Mouse (Mus musculus): ENCODE results near the gene Cenpf. TPM values are rescaled to one million over a fixed set of nuclear protein-coding genes. Genes with fewer than 3 reads are reported as not detected.
A peak's percentile ranks its signal among the peaks of the same experiment; 100 is the strongest.

The Cenpf gene
- polyA plus RNA-seq, 2 experiments: 12.0 to 43.2 TPM

GRCm38 (mm10) chr1:189665966-189666365, 21.9 kb downstream of the Cenpf start:
- Histone ChIP-seq H3K9me3 (ENCODE audit: control insufficient read depth, low read length) (no peaks in the 10 kb centered on the region), H3K4me1 (replicated peaks; ENCODE audit: control insufficient read depth in 2 of 2, insufficient read depth in 2 of 2, low read length in 1 of 2) (no peaks in the 10 kb centered on the region), H3K9ac (replicated peaks) (no peak overlapping the region), H3K27ac (no peak overlapping the region), H3K36me3 (replicated peaks; ENCODE audit: control insufficient read depth, insufficient read depth, low read depth) (peaks cover 65% of the 10 kb centered on the region), H3K27me3 (ENCODE audit: control insufficient read depth, insufficient read depth, low read length) (no peaks in the 10 kb centered on the region), H3K4me3 (ENCODE audit: insufficient read depth in 1 of 2, low read depth in 2 of 2, low read length in 2 of 2) (no peak overlapping the region), H3K4me2 (ENCODE audit: low read depth) (no peak overlapping the region)
- TF ChIP-seq CTCF (IDR thresholded peaks at IDR 0.05; ENCODE audit: low read depth): no peak
- TF ChIP-seq EP300 (IDR thresholded peaks at IDR 0.05; ENCODE audit: low read depth): no peak
- ATAC-seq (ENCODE audit: insufficient read depth) (no peak), DNase-seq (ENCODE audit: low read depth in 3 of 3, low spot score in 3 of 3) (no peak)
- WGBS (ENCODE audit: insufficient replicate concordance): 80% methylated on average over 3 of the region's 3 CpGs

DNA sequence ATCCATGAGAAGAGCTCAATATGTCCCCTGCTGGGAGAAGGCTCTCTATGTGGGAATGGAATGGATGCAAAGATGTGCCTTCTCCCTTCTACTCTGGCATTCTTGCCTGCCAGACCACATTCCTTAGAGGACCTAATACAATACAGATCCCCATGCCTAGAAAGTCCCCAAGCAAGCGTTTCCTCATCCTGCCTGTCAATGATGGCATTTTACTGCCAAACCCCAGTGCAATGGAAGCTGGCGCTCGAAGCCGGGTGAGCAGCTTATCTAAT, 23.1 kb downstream of the Cenpf start:
- WGBS (ENCODE audit: insufficient replicate concordance): 89% methylated on average over 4 of the region's 4 CpGs
- H3K9me3 ChIP-seq (ENCODE audit: control insufficient read depth, low read length): no peaks in the 10 kb centered on the region
- no peak overlapping the region for H3K4me3 ChIP-seq (ENCODE audit: insufficient read depth in 1 of 2, low read depth in 2 of 2, low read length in 2 of 2)
- ATAC-seq (ENCODE audit: insufficient read depth) (no peak), DNase-seq (ENCODE audit: low read depth in 3 of 3, low spot score in 3 of 3) (no peak)
- no peak overlapping the region for H3K4me2 ChIP-seq (ENCODE audit: low read depth)
- no peaks in the 10 kb centered on the region for H3K27me3 ChIP-seq (ENCODE audit: control insufficient read depth, insufficient read depth, low read length)
- H3K27ac ChIP-seq: no peak overlapping the region
- peaks cover 61% of the 10 kb centered on the region for H3K36me3 ChIP-seq (replicated peaks; ENCODE audit: control insufficient read depth, insufficient read depth, low read depth)
- no peak overlapping the region for H3K9ac ChIP-seq (replicated peaks)
- TF ChIP-seq CTCF (IDR thresholded peaks at IDR 0.05; ENCODE audit: low read depth) (no peak), EP300 (IDR thresholded peaks at IDR 0.05; ENCODE audit: low read depth) (no peak)
- H3K4me1 ChIP-seq (replicated peaks; ENCODE audit: control insufficient read depth in 2 of 2, insufficient read depth in 2 of 2, low read length in 1 of 2): no peaks in the 10 kb centered on the region

DNA sequence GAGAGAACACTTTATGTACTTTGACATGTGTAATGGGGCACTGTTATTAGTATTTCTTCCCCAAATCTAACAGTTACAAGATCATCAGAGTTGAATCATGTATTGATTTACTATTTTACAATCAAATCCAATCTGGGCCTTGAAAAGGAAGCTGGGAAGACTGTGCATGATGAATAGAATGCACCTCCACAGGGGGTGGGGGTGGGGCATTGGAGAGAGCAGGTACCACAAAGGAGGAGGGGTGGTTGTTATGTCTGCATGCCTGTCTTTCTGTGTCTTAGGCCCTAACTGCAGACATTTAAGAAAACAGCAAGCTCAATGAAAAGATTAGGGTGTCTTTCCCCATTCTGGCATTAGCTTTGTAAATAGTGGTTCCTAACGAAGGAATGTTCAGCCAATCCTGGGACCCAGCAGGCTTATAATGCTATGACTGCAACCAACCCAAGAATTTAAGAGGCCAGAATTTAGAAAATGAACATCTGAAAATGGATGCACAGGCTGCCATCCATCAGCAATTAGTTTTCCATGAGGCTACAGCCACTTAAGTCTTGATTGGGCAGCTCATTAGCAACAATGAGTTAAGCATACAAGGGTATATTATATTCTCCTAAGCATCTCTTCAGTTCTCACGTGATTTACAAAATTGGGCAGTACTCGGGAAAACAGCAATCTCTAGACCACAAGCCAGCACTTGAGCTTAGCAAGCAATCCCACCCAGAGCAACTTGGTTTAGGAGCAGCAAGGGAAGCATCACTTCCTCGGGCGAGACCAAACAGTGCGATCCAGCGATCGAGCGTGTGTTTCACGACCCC, 23.6 kb downstream of the Cenpf start:
- H3K4me2 ChIP-seq (ENCODE audit: low read depth): no peak overlapping the region
- TF ChIP-seq CTCF (IDR thresholded peaks at IDR 0.05; ENCODE audit: low read depth) (no peak), EP300 (IDR thresholded peaks at IDR 0.05; ENCODE audit: low read depth) (no peak)
- DNase-seq (ENCODE audit: low read depth in 3 of 3, low spot score in 3 of 3): no peak
- H3K36me3 ChIP-seq (replicated peaks; ENCODE audit: control insufficient read depth, insufficient read depth, low read depth): peaks cover 59% of the 10 kb centered on the region
- no peak overlapping the region for H3K9ac ChIP-seq (replicated peaks)
- H3K9me3 ChIP-seq (ENCODE audit: control insufficient read depth, low read length): no peaks in the 10 kb centered on the region
- no peak overlapping the region for H3K4me3 ChIP-seq (ENCODE audit: insufficient read depth in 1 of 2, low read depth in 2 of 2, low read length in 2 of 2)
- no peaks in the 10 kb centered on the region for H3K27me3 ChIP-seq (ENCODE audit: control insufficient read depth, insufficient read depth, low read length)
- H3K4me1 ChIP-seq (replicated peaks; ENCODE audit: control insufficient read depth in 2 of 2, insufficient read depth in 2 of 2, low read length in 1 of 2): no peaks in the 10 kb centered on the region
- no peak for ATAC-seq (ENCODE audit: insufficient read depth)
- 87% methylated on average over 10 of the region's 10 CpGs for WGBS (ENCODE audit: insufficient replicate concordance)
- H3K27ac ChIP-seq: no peak overlapping the region

- Histone ChIP-seq H3K9me3 (ENCODE audit: control insufficient read depth, low read length) (no peaks in the 10 kb centered on the region), H3K27ac (no peak overlapping the region), H3K27me3 (ENCODE audit: control insufficient read depth, insufficient read depth, low read length) (no peaks in the 10 kb centered on the region), H3K4me1 (replicated peaks; ENCODE audit: control insufficient read depth in 2 of 2, insufficient read depth in 2 of 2, low read length in 1 of 2) (no peaks in the 10 kb centered on the region), H3K9ac (replicated peaks) (no peak overlapping the region), H3K4me3 (ENCODE audit: insufficient read depth in 1 of 2, low read depth in 2 of 2, low read length in 2 of 2) (no peak overlapping the region), H3K4me2 (ENCODE audit: low read depth) (no peak overlapping the region), H3K36me3 (replicated peaks; ENCODE audit: control insufficient read depth, insufficient read depth, low read depth) (peaks cover 59% of the 10 kb centered on the region)
- no peak for ATAC-seq (ENCODE audit: insufficient read depth)
- TF ChIP-seq CTCF (IDR thresholded peaks at IDR 0.05; ENCODE audit: low read depth) (no peak), EP300 (IDR thresholded peaks at IDR 0.05; ENCODE audit: low read depth) (no peak)
- WGBS (ENCODE audit: insufficient replicate concordance): 78% methylated on average over 1 of the region's 1 CpGs
- DNase-seq (ENCODE audit: low read depth in 3 of 3, low spot score in 3 of 3): no peak
Observed at GRCm38 (mm10) chr1:189663437-189663836, 24.4 kb downstream of the Cenpf start.

DNA sequence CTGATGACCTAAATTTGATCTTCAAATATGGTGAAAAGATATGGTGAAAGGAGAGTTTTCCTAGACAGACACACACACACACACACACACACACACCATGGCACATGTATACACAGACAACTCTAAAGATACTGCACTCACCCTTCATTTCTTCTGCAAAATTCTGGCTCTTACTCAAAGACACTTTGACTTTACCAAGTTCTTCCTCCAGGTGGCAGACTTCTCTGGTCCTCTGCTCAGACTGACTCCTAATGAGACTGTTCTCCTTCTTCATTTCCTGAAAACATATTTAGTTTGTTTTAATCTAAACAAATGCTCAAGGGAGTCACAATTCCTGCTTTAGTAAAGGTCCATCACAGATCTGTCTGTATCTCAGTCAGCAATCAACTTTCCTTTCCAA, 26.0 kb downstream of the Cenpf start:
- TF ChIP-seq EP300 (IDR thresholded peaks at IDR 0.05; ENCODE audit: low read depth): no peak
- TF ChIP-seq CTCF (IDR thresholded peaks at IDR 0.05; ENCODE audit: low read depth): peak; percentile 43; the same call in 1 of the 2 replicates
- H3K27me3 ChIP-seq (ENCODE audit: control insufficient read depth, insufficient read depth, low read length): no peaks in the 10 kb centered on the region
- ATAC-seq (ENCODE audit: insufficient read depth) (no peak), DNase-seq (ENCODE audit: low read depth in 3 of 3, low spot score in 3 of 3) (peak in 1 of 3 experiments; percentile 14)
- H3K9me3 ChIP-seq (ENCODE audit: control insufficient read depth, low read length): no peaks in the 10 kb centered on the region
- H3K27ac ChIP-seq: no peak overlapping the region
- no peak overlapping the region for H3K9ac ChIP-seq (replicated peaks)
- H3K36me3 ChIP-seq (replicated peaks; ENCODE audit: control insufficient read depth, insufficient read depth, low read depth): peaks cover 60% of the 10 kb centered on the region
- no peak overlapping the region for H3K4me2 ChIP-seq (ENCODE audit: low read depth)
- H3K4me3 ChIP-seq (ENCODE audit: insufficient read depth in 1 of 2, low read depth in 2 of 2, low read length in 2 of 2): no peak overlapping the region
- no peaks in the 10 kb centered on the region for H3K4me1 ChIP-seq (replicated peaks; ENCODE audit: control insufficient read depth in 2 of 2, insufficient read depth in 2 of 2, low read length in 1 of 2)

Measured in liver, embryonic 14.5 days (tissue).